Mouse (Mus musculus): ENCODE measurements around the gene Ccno. TPM values are rescaled to one million over a fixed set of nuclear protein-coding genes. Genes with fewer than 3 reads are reported as not detected.

The Ccno gene
- 0.67 TPM in 1 of 2 replicates, not detected in the other for polyA plus RNA-seq (2012; ENCODE audit: insufficient read depth, low replicate concordance)

DNA sequence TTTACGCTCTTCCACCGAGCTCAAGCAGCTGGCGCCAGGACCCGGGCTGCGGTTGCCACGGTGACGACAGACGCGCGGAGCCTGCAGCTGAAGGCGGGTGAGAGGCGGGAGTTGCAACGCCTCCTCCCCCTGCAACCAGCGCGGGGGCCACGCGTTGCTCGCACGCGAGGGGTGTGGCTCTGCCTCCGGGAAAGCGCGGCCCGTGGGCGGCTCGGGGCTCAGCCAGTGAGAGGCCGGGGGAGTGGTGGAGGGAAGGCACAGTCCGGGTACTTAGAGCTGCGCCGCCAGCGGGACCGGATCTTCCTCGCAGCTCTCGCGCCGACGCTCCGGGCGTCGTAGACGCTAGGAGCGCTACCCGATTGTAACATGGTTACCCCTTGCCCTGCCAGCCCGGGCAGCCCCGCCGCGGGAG is at the start of gene Ccno:
Ccno (plus strand) TSS at position 271 of the 412 bp plus-strand sequence.
- Histone ChIP-seq H3K4me1 (peaks cover 51% of the 10 kb centered on the region), H3K4me3 (replicated peaks) (peak within 1 kb of the TSS; percentile 92), H3K9me3 (no peaks in the 10 kb centered on the region; the same call in 1 of the 2 replicates), H3K36me3 (replicated peaks; ENCODE audit: low read length) (no peaks in the 10 kb centered on the region), H3K27me3 (replicated peaks) (peaks cover 81% of the 10 kb centered on the region)
- no peak for TF ChIP-seq GATA1 (IDR thresholded peaks at IDR 0.05; ENCODE audit: borderline replicate concordance, low read length)
- TF ChIP-seq FLI1 (IDR thresholded peaks at IDR 0.05; ENCODE audit: low read length): no peak

DNA sequence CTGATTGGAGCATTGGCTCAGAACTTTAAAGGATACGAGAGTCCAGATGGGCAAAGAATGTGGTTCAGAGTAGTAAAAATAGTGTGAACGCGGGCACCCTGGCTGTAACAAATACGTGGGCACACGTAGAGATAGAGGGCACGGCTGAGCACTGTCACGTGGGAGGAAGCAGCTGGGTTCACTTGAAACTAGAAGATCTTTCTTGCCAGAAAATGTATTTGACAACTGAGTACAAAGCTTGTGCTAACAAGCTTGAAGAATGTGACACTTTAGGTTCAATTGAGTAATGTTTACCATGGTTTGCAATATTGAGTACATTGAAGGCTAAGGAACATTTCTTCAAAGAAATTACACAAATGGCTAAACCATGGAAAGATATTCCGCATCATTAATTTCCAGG is 49.5 kb upstream of the Ccno start:
- Histone ChIP-seq H3K27me3 (replicated peaks) (no peaks in the 10 kb centered on the region), H3K4me1 (no peaks in the 10 kb centered on the region; the same call in 1 of the 2 replicates), H3K36me3 (replicated peaks; ENCODE audit: low read length) (peaks cover 93% of the 10 kb centered on the region), H3K9me3 (no peaks in the 10 kb centered on the region), H3K4me3 (replicated peaks) (no peak overlapping the region)
- TF ChIP-seq GATA1 (IDR thresholded peaks at IDR 0.05; ENCODE audit: borderline replicate concordance, low read length) (no peak), FLI1 (IDR thresholded peaks at IDR 0.05; ENCODE audit: low read length) (no peak)

DNA sequence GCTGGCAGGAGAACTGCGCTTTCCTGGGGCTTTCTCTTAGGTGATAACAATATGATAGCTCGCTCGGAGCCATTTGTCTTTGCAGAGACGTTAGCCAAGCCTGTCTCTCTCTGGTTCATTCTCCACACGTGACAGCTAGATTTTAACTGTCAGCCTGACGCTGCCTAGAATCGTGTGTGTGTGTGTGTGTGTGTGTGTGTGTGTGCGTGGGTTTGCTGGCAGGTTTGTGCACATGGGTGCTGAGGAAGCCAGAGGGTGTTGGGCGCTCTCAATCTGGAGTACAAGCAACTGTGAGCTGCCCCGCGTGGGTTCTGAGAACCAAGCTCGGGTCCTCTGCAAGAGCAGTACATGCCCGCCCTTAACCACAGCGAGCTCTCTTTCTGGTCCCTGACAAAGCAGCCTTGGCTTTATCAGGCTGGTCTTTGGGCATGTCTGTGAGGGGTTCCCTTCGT is 45.7 kb upstream of the Ccno start:
- TF ChIP-seq FLI1 (IDR thresholded peaks at IDR 0.05; ENCODE audit: low read length) (no peak), GATA1 (IDR thresholded peaks at IDR 0.05; ENCODE audit: borderline replicate concordance, low read length) (no peak)
- H3K27me3 ChIP-seq (replicated peaks): no peaks in the 10 kb centered on the region
- no peaks in the 10 kb centered on the region for H3K4me1 ChIP-seq
- no peak overlapping the region for H3K4me3 ChIP-seq (replicated peaks)
- H3K9me3 ChIP-seq: no peaks in the 10 kb centered on the region
- peaks cover 95% of the 10 kb centered on the region for H3K36me3 ChIP-seq (replicated peaks; ENCODE audit: low read length)

DNA sequence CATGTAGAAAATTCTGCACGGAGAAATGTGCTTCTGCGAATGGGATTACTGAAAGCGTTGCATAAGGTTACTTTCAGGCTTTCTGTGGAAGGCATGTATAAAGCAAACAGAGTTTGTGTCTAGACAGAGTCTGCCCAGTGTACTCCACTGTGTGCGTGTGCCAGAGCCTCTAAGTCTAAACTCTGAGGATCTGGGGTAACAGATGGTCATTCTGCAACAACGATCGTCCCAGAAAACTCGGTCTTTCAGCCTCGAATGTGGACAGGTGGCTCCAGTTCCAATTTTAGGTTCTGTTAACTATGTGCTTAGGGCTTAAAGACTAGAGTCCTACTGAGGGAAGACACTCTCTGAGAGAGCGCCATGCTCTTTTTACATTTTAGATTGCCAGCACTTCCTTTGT is 42.3 kb upstream of the Ccno start:
- Histone ChIP-seq H3K9me3 (no peaks in the 10 kb centered on the region), H3K27me3 (replicated peaks) (no peaks in the 10 kb centered on the region), H3K36me3 (replicated peaks; ENCODE audit: low read length) (peaks cover 94% of the 10 kb centered on the region), H3K4me3 (replicated peaks) (no peak overlapping the region), H3K4me1 (no peaks in the 10 kb centered on the region)
- TF ChIP-seq GATA1 (IDR thresholded peaks at IDR 0.05; ENCODE audit: borderline replicate concordance, low read length): no peak

DNA sequence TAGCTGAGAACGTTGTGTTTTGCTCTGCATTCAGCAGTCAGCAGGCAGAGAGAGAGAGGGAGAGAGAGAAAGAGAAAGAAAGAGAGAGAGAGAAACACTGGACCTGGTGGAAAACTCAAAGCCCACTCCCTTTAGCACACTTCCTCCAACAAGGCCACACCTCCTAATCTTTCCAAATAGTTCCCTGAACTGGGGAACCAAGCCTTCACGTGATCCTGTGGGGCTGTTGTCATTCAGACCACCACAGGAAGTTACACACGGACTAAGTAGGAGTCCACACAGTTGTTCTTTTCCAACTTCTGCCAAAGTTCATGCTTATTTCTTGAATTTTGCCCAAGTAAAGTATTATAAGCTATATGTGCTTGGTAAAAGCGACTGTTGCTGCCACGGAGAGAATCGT is 41.7 kb upstream of the Ccno start:
- TF ChIP-seq GATA1 (IDR thresholded peaks at IDR 0.05; ENCODE audit: borderline replicate concordance, low read length) (no peak), FLI1 (IDR thresholded peaks at IDR 0.05; ENCODE audit: low read length) (no peak)
- no peaks in the 10 kb centered on the region for H3K27me3 ChIP-seq (replicated peaks)
- peaks cover 4% of the 10 kb centered on the region; the same call in 1 of the 2 replicates for H3K4me1 ChIP-seq
- no peak overlapping the region for H3K4me3 ChIP-seq (replicated peaks)
- no peaks in the 10 kb centered on the region for H3K9me3 ChIP-seq
- peaks cover 94% of the 10 kb centered on the region for H3K36me3 ChIP-seq (replicated peaks; ENCODE audit: low read length)

DNA sequence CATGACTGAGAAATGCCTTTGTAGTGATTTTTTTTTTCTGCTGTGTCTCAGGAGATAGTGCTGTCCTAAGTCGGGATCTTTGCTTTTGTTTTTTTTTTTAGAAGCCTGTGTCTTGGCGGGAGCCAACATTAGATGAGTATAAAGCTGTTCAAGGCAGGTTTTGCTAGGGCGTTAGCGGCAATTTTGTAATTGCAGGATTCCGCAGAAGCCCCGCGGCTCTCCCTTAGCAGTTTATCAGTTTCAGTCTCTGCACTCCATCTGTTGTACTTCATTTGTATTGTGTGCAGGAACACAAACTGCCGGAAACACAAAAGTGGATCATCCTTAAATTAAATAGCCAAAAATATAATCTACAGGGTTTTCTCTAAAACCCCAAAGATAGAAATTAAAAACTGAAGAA is 33.5 kb upstream of the Ccno start:
- Histone ChIP-seq H3K4me1 (peaks cover 5% of the 10 kb centered on the region; the same call in 1 of the 2 replicates), H3K27me3 (replicated peaks) (no peaks in the 10 kb centered on the region), H3K9me3 (no peaks in the 10 kb centered on the region), H3K36me3 (replicated peaks; ENCODE audit: low read length) (peaks cover 95% of the 10 kb centered on the region), H3K4me3 (replicated peaks) (no peak overlapping the region)
- TF ChIP-seq GATA1 (IDR thresholded peaks at IDR 0.05; ENCODE audit: borderline replicate concordance, low read length) (no peak), FLI1 (IDR thresholded peaks at IDR 0.05; ENCODE audit: low read length) (no peak)

DNA sequence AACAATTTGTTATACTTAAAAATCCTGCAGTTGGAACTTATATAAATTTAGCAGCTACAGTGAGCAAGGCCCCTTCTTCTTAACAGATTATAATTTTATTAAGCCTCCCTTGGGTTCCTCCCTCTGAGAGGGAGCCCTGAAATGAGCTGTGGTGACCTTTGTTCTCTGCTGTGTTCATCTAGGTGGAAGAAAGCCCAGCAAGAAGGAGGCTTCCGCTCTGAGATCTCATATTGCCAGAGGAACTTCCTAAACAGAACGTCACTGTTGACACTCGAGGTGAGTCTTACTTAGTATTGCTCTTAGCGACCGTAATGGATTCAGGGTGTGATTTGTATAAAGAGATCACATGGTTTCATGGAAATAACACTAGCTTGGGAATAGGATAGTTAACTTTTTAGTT is 24.5 kb upstream of the Ccno start:
- no peak for TF ChIP-seq GATA1 (IDR thresholded peaks at IDR 0.05; ENCODE audit: borderline replicate concordance, low read length)
- no peak for TF ChIP-seq FLI1 (IDR thresholded peaks at IDR 0.05; ENCODE audit: low read length)
- Histone ChIP-seq H3K4me3 (replicated peaks) (no peak overlapping the region), H3K27me3 (replicated peaks) (no peaks in the 10 kb centered on the region), H3K9me3 (no peaks in the 10 kb centered on the region), H3K4me1 (no peaks in the 10 kb centered on the region), H3K36me3 (replicated peaks; ENCODE audit: low read length) (peaks cover 97% of the 10 kb centered on the region)

DNA sequence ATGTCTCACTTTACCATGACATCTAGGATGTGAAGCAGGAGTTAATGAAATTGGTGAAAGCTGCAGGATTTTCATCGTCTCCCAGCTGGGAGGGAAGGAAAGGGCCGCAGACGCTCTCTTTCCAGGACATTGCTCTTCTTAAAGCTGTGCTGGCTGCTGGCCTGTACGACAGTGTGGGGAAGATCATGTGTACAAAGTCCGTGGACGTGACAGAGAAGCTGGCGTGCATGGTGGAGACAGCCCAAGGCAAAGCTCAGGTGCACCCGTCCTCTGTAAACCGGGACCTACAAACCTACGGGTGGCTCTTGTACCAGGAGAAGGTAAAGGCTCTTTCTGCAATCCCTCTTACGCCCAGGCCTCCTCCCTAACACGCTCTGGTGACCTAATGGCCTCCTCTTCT is 23.2 kb upstream of the Ccno start:
- Histone ChIP-seq H3K4me1 (no peaks in the 10 kb centered on the region), H3K36me3 (replicated peaks; ENCODE audit: low read length) (peaks cover 97% of the 10 kb centered on the region), H3K9me3 (no peaks in the 10 kb centered on the region), H3K27me3 (replicated peaks) (no peaks in the 10 kb centered on the region), H3K4me3 (replicated peaks) (no peak overlapping the region)
- TF ChIP-seq GATA1 (IDR thresholded peaks at IDR 0.05; ENCODE audit: borderline replicate concordance, low read length): no peak
- no peak for TF ChIP-seq FLI1 (IDR thresholded peaks at IDR 0.05; ENCODE audit: low read length)

DNA sequence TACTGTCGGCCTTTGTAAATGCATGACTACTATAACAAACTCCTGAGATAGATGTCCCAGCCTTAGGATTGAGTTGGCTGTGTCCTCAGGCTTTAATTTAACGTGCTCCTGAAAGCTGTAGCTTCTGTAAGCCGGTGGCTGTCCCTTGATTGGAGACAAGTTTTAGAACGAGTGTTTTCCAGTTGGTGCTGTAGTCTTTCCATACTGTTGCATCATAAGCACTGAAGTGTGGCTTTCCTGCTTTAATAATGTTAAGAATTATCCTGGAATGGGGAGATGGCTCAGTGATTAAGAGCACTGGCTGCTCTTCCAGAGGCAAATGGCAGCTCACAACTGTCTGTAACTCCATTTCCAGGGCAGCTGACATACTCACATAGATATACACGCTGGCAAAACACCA is 20.3 kb upstream of the Ccno start:
- Histone ChIP-seq H3K4me3 (replicated peaks) (no peak overlapping the region), H3K27me3 (replicated peaks) (no peaks in the 10 kb centered on the region), H3K9me3 (no peaks in the 10 kb centered on the region), H3K36me3 (replicated peaks; ENCODE audit: low read length) (peaks cover 74% of the 10 kb centered on the region), H3K4me1 (no peaks in the 10 kb centered on the region)
- TF ChIP-seq GATA1 (IDR thresholded peaks at IDR 0.05; ENCODE audit: borderline replicate concordance, low read length) (no peak), FLI1 (IDR thresholded peaks at IDR 0.05; ENCODE audit: low read length) (no peak)

DNA sequence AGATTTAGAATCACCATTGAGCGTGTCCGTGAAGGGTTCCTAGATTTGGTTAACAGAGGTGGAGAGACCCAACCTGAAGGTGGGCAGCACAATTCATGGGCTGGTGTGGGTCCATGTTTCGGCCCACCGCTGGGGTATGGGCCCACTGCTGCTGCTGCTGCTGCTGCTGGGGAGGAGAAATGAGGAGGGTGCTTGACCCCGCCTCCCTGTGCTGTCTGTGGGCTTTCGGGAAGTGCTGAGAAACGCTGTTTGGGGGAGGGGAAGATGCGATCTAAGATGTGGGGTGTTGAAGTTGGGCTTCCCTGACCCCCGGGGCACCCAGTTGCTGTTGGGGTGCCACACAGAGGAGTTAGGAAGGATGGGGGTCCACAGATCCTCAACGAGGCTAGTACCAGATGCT is 10.9 kb upstream of the Ccno start:
- H3K4me3 ChIP-seq (replicated peaks): peak overlapping the region; percentile 28

More for the DNA sequence above, 10.9 kb upstream of the Ccno start:
- peaks cover 4% of the 10 kb centered on the region for H3K4me1 ChIP-seq
- H3K27me3 ChIP-seq (replicated peaks): peaks cover 52% of the 10 kb centered on the region
- TF ChIP-seq FLI1 (IDR thresholded peaks at IDR 0.05; ENCODE audit: low read length) (no peak), GATA1 (IDR thresholded peaks at IDR 0.05; ENCODE audit: borderline replicate concordance, low read length) (no peak)
- H3K36me3 ChIP-seq (replicated peaks; ENCODE audit: low read length): no peaks in the 10 kb centered on the region
- peaks cover 8% of the 10 kb centered on the region for H3K9me3 ChIP-seq
